Mouse (Mus musculus) forebrain, postnatal 0 days (tissue): ENCODE measurements around the gene Vmn1r21. TPM values are rescaled to one million over a fixed set of nuclear protein-coding genes. Genes with fewer than 3 reads are reported as not detected.

Source experiments
- ATAC-seq: fragments of 200-750 bp; cut with Nextera tagmentation; 2 replicates; pipeline ENCODE4 v1.8.0; 2017; ENCODE audit warnings: mild to moderate bottlenecking, moderate library complexity
- DNase-seq: peaks from one replicate; pipeline ENCODE4 v3.0.0-alpha.2; 2015
- H3K27ac ChIP-seq: fragments of 300-500 bp; sonication (generic); 2 replicates; pipeline ENCODE4 v1.5.1; 2014; ENCODE audit warnings: low read depth, mild to moderate bottlenecking, antibody characterized with exemption, low read length, moderate library complexity, mixed read lengths
- H3K27me3 ChIP-seq: fragments of 300-500 bp; sonication (generic); 2 replicates; pipeline ENCODE4 v1.6.1; 2014; ENCODE audit warnings: mild to moderate bottlenecking, low read length, mixed read lengths; ENCODE audit not compliant: insufficient read depth
- H3K36me3 ChIP-seq: fragments of 300-500 bp; sonication (generic); 2 replicates; pipeline ENCODE4 v1.6.1; 2014; ENCODE audit warnings: mild to moderate bottlenecking, moderate library complexity; ENCODE audit not compliant: insufficient read depth
- H3K4me1 ChIP-seq: fragments of 300-500 bp; sonication (generic); 2 replicates; pipeline ENCODE4 v1.6.1; 2014; ENCODE audit warnings: antibody characterized with exemption; ENCODE audit not compliant: insufficient read depth
- H3K4me2 ChIP-seq: fragments of 300-500 bp; sonication (generic); 2 replicates; pipeline ENCODE4 v1.6.1; 2014; ENCODE audit warnings: low read depth, mild to moderate bottlenecking, moderate library complexity
- H3K4me3 ChIP-seq: fragments of 300-500 bp; sonication (generic); 2 replicates; pipeline ENCODE4 v1.5.1; 2014; ENCODE audit warnings: low read depth, low read length, mixed read lengths
- H3K9ac ChIP-seq: fragments of 300-500 bp; sonication (generic); 2 replicates; pipeline ENCODE4 v1.6.1; 2014; ENCODE audit warnings: mild to moderate bottlenecking
- H3K9me3 ChIP-seq: fragments of 300-500 bp; sonication (generic); 2 replicates; pipeline ENCODE4 v1.6.1; 2016; ENCODE audit warnings: low read length
- CTCF ChIP-seq: sonication (generic); IDR thresholded peaks from 2 replicates; pipeline ENCODE4 v1.5.1; 2016; ENCODE audit warnings: antibody characterized with exemption, control low read depth, low read depth
- WGBS: fragments of 180-500 bp; shearing (Covaris S2); extraction: QIAGEN DNeasy Blood & Tissue Kit; methylation state at CpG from one replicate; pipeline ENCODE4 v1.1.7; 2014; 5-methylcytosine and 5-hydroxymethylcytosine counted together
- polyA plus RNA-seq: library from polyadenylated mRNA; unstranded; fragments of >200 nt; fragmentation: Nextera tagmentation; extraction: Ambion mirVana; gene quantifications from 2 replicates; pipeline ENCODE4 v1.2.1, GENCODE M21; 2015
- total RNA-seq: library from RNA; depleted of rRNA; stranded (reverse); fragments of >200 nt; gene quantifications from 2 replicates; pipeline ENCODE4 v1.2.3, GENCODE M21; 2014; rRNA removed

Vmn1r21 gene
- total and polyA plus RNA-seq, 2 experiments from 2014 or later = not detected

- Histone ChIP-seq H3K4me1 (no peaks in the 10 kb centered on the region), H3K9me3 (no peaks in the 10 kb centered on the region), H3K36me3 (no peaks in the 10 kb centered on the region), H3K4me2 (no peak overlapping the region), H3K27me3 (no peaks in the 10 kb centered on the region), H3K9ac (no peak overlapping the region), H3K27ac (no peak overlapping the region), H3K4me3 (no peak overlapping the region)
- WGBS = 72% methylated on average over 1 of the region's 1 CpGs
- ATAC-seq (peak; percentile 39; the same call in 1 of the 2 replicates), DNase-seq (peak; percentile 8)
- no peak for TF ChIP-seq CTCF
Measured at GRCm38 (mm10) chr6:57798986-57799385, 51.2 kb downstream of the Vmn1r21 start.

- ATAC-seq = peak; percentile 53; the same call in 1 of the 2 replicates
- H3K4me3 ChIP-seq = no peak overlapping the region
- WGBS = 84% methylated on average over 3 of the region's 3 CpGs
Measured at GRCm38 (mm10) chr6:57796853-57797423, 53.2 kb downstream of the Vmn1r21 start.

GRCm38 (mm10) chr6:57795835-57796234 is 54.3 kb downstream of the Vmn1r21 start:
- TF ChIP-seq CTCF = no peak
- Histone ChIP-seq H3K4me1 (no peaks in the 10 kb centered on the region), H3K9ac (no peak overlapping the region), H3K9me3 (no peaks in the 10 kb centered on the region), H3K4me3 (no peak overlapping the region), H3K4me2 (no peak overlapping the region), H3K36me3 (no peaks in the 10 kb centered on the region), H3K27ac (no peak overlapping the region), H3K27me3 (no peaks in the 10 kb centered on the region)
- ATAC-seq = no peak
- WGBS = 59% methylated on average over 3 of the region's 3 CpGs
- no peak for DNase-seq

More at GRCm38 (mm10) chr6:57796853-57797423, 53.2 kb downstream of the Vmn1r21 start:
- Histone ChIP-seq H3K9me3 (no peaks in the 10 kb centered on the region), H3K9ac (no peak overlapping the region), H3K4me2 (no peak overlapping the region), H3K27me3 (no peaks in the 10 kb centered on the region), H3K4me1 (no peaks in the 10 kb centered on the region), H3K27ac (no peak overlapping the region; the same call in 1 of the 2 replicates), H3K36me3 (no peaks in the 10 kb centered on the region)
- no peak for DNase-seq
- no peak for TF ChIP-seq CTCF

Other genes with a start within 250 kb of the Vmn1r21 start
- gene Pyurf, start 158.3 kb downstream of the Vmn1r21 start, total RNA-seq = 9.7 and 11.8 TPM in 2 replicates
- gene Pyurf, start 158.3 kb downstream of the Vmn1r21 start, polyA plus RNA-seq = 9.0 and 9.6 TPM in 2 replicates
- gene Lancl2, start 147.8 kb downstream of the Vmn1r21 start, total RNA-seq = 146 and 150 TPM in 2 replicates
- 76.0 and 102 TPM in 2 replicates for gene Lancl2, start 147.8 kb downstream of the Vmn1r21 start, polyA plus RNA-seq
- 270 and 331 TPM in 2 replicates for gene Vopp1, start 25.2 kb downstream of the Vmn1r21 start, total RNA-seq
- 166 and 169 TPM in 2 replicates for gene Vopp1, start 25.2 kb downstream of the Vmn1r21 start, polyA plus RNA-seq
- gene Vmn1r22, start 57.7 kb upstream of the Vmn1r21 start, total RNA-seq = not detected in 2 replicates
- gene Vmn1r22, start 57.7 kb upstream of the Vmn1r21 start, polyA plus RNA-seq = not detected in 2 replicates
- not detected in 2 replicates for gene Vmn1r23, start 76.5 kb upstream of the Vmn1r21 start, total RNA-seq
- not detected in 2 replicates for gene Vmn1r23, start 76.5 kb upstream of the Vmn1r21 start, polyA plus RNA-seq
- gene Vmn1r24, start 111.2 kb upstream of the Vmn1r21 start, total RNA-seq = not detected in 2 replicates
- gene Vmn1r24, start 111.2 kb upstream of the Vmn1r21 start, polyA plus RNA-seq = not detected in 2 replicates
- gene Vmn1r25, start 130.5 kb upstream of the Vmn1r21 start, total RNA-seq = not detected in 2 replicates
- gene Vmn1r25, start 130.5 kb upstream of the Vmn1r21 start, polyA plus RNA-seq = not detected in 2 replicates
- gene Vmn1r26, start 164.8 kb upstream of the Vmn1r21 start, total RNA-seq = not detected in 2 replicates
- not detected in 2 replicates for gene Vmn1r26, start 164.8 kb upstream of the Vmn1r21 start, polyA plus RNA-seq